Mouse (Mus musculus) neural tube, embryonic 12.5 days (tissue): ENCODE measurements around the gene Fkbpl. TPM values are rescaled to one million over a fixed set of nuclear protein-coding genes. Genes with fewer than 3 reads are reported as not detected.

Experiments
- ATAC-seq: fragments of 200-750 bp; cut with Nextera tagmentation; 2 replicates; pipeline ENCODE4 v1.8.0; 2017; ENCODE audit warnings: low read depth, mild to moderate bottlenecking, moderate TSS enrichment, moderate library complexity; ENCODE audit not compliant: low FRiP score
- H3K27ac ChIP-seq: fragments of 300-500 bp; sonication (generic); 2 replicates; pipeline ENCODE4 v1.5.1; 2016
- H3K27me3 ChIP-seq: fragments of 300-500 bp; sonication (generic); replicated peaks from 2 replicates; pipeline ENCODE4 v1.6.1; 2016; ENCODE audit warnings: mild to moderate bottlenecking
- H3K36me3 ChIP-seq: fragments of 300-500 bp; sonication (generic); 2 replicates; pipeline ENCODE4 v1.6.1; 2016; ENCODE audit warnings: mild to moderate bottlenecking
- H3K4me1 ChIP-seq: fragments of 300-500 bp; sonication (generic); 2 replicates; pipeline ENCODE4 v1.6.1; 2016
- H3K4me2 ChIP-seq: fragments of 300-500 bp; sonication (generic); replicated peaks from 2 replicates; pipeline ENCODE4 v1.6.1; 2016; ENCODE audit warnings: mild to moderate bottlenecking
- H3K4me3 ChIP-seq: fragments of 300-500 bp; sonication (generic); 2 replicates; pipeline ENCODE4 v1.5.1; 2016
- H3K9ac ChIP-seq: fragments of 300-500 bp; sonication (generic); 2 replicates; pipeline ENCODE4 v1.6.1; 2016; ENCODE audit warnings: mild to moderate bottlenecking
- H3K9me3 ChIP-seq: fragments of 300-500 bp; sonication (generic); 2 replicates; pipeline ENCODE4 v1.6.1; 2016; ENCODE audit warnings: mild to moderate bottlenecking
- whole genome bisulfite sequencing: fragments of 180-500 bp; shearing (Covaris S2); methylation state at CpG from one replicate; pipeline ENCODE4 v1.1.7; 2016; 5-methylcytosine and 5-hydroxymethylcytosine counted together
- polyA plus RNA-seq: library from polyadenylated mRNA; unstranded; fragments of >200 nt; fragmentation: Nextera tagmentation; extraction: Ambion mirVana; gene quantifications from 2 replicates; pipeline ENCODE4 v1.2.1, GENCODE M21; 2016

The Fkbpl gene
- polyA plus RNA-seq, 1 experiment from 2014 or later: 17.4 TPM

- 94% methylated on average over 8 of the region's 8 CpGs for WGBS
- no peak overlapping the region for H3K4me3 ChIP-seq
- no peak for ATAC-seq
- H3K4me1 ChIP-seq: peaks cover 27% of the 10 kb centered on the region
- H3K9me3 ChIP-seq: no peaks in the 10 kb centered on the region
- peaks cover 70% of the 10 kb centered on the region for H3K36me3 ChIP-seq
- H3K27me3 ChIP-seq: no peaks in the 10 kb centered on the region
- H3K9ac ChIP-seq: no peak overlapping the region
- no peak overlapping the region for H3K27ac ChIP-seq
- no peak overlapping the region for H3K4me2 ChIP-seq
These were observed 33.5 kb upstream of the Fkbpl start for GRCm38 (mm10) chr17:34611050-34611449.

GRCm38 (mm10) chr17:34613054-34613645 is 31.4 kb upstream of the Fkbpl start:
- Histone ChIP-seq H3K36me3 (peaks cover 71% of the 10 kb centered on the region), H3K9me3 (no peaks in the 10 kb centered on the region), H3K4me3 (no peak overlapping the region), H3K4me1 (peaks cover 7% of the 10 kb centered on the region), H3K4me2 (no peak overlapping the region), H3K9ac (no peak overlapping the region), H3K27me3 (no peaks in the 10 kb centered on the region), H3K27ac (no peak overlapping the region)
- no peak for ATAC-seq
- 90% methylated on average over 11 of the region's 11 CpGs for WGBS

GRCm38 (mm10) chr17:34613830-34614229 is 30.7 kb upstream of the Fkbpl start:
- H3K4me2 ChIP-seq: no peak overlapping the region
- peaks cover under 1% of the 10 kb centered on the region; the same call in 1 of the 2 replicates for H3K4me1 ChIP-seq
- no peaks in the 10 kb centered on the region for H3K27me3 ChIP-seq
- 91% methylated on average over 10 of the region's 10 CpGs for WGBS
- H3K9ac ChIP-seq: no peak overlapping the region
- no peak for ATAC-seq
- H3K4me3 ChIP-seq: no peak overlapping the region
- H3K27ac ChIP-seq: no peak overlapping the region
- H3K9me3 ChIP-seq: no peaks in the 10 kb centered on the region
- H3K36me3 ChIP-seq: peaks cover 67% of the 10 kb centered on the region

DNA sequence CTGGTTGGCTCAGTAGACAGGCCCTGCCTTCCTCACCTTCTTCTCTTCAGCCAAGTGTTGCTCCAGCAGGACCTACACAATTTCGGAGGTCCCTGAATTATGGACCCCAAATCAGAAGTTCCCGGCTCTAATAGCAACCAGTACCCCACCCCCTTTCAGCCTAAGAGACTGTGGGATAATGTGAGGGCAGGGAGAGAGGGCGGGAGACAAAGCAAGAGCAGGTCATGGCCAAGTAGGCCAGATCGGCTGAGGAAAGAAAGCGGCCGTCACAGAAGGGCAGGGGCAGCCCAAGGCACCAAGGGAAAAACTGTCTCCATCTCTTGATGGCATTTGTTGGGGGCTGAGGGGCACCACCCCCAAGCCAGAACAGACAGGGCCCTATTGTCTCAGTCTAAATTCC is 28.7 kb upstream of the Fkbpl start, which contains the start of gene Egfl8:
TSS of gene Egfl8 (minus strand) at position 101 of the 400 bp plus-strand sequence.
- Histone ChIP-seq H3K4me3 (peak within 1 kb of the TSS; percentile 5; the same call in 1 of the 2 replicates), H3K4me1 (no peaks in the 10 kb centered on the region), H3K27ac (no peak within 1 kb of the TSS), H3K27me3 (no peaks in the 10 kb centered on the region), H3K4me2 (peak within 1 kb of the TSS; percentile 24; the same call in 1 of the 2 replicates), H3K9me3 (no peaks in the 10 kb centered on the region), H3K36me3 (peaks cover 57% of the 10 kb centered on the region), H3K9ac (no peak within 1 kb of the TSS)
- WGBS: 65% methylated on average over 6 of the region's 6 CpGs
- no peak for ATAC-seq

DNA sequence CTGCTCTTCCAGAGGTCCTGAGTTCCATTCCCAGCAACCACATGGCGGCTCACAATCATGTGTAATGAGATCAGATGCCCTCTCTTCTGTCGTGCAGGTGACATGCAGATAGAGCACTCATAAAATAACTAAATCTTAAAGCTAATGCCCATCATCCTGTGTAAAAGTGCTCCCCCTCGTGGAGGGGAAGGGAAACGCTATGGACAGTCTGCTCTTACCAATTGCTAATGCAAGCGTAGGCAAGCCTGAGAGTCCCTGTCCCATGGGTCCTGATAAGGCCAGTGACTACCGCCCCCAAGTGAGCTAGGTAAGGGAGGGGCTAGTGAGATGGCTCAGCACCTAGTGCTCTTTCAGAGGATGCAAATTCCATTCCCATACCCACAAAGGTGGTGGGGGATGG is 25.6 kb upstream of the Fkbpl start:
- Histone ChIP-seq H3K27ac (no peak overlapping the region), H3K4me3 (no peak overlapping the region), H3K9ac (no peak overlapping the region), H3K36me3 (peaks cover 47% of the 10 kb centered on the region), H3K4me2 (no peak overlapping the region), H3K9me3 (no peaks in the 10 kb centered on the region), H3K27me3 (no peaks in the 10 kb centered on the region), H3K4me1 (no peaks in the 10 kb centered on the region)
- ATAC-seq: no peak
- 20% methylated on average over 6 of the region's 6 CpGs for WGBS

DNA sequence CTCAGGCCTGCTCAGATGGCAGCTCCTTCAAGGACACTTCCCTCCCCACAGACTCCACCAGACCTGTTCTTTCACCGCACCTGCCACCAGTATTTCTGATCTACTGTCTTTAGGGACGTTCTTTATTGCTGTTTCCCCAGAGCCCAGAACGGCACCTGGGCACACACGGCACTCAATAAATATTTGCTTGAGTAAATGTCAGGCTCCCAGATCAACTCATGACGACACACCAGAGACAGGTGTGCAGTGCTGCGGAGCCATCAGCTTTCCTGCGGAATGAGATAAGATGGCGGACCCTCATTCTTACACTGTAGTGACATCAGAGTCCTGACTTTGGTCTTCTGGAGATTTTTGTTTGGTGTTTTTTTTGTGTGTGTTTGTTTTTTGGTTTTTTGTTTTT is 23.6 kb upstream of the Fkbpl start:
- 90% methylated on average over 8 of the region's 8 CpGs for WGBS
- H3K36me3 ChIP-seq: peaks cover 31% of the 10 kb centered on the region

DNA sequence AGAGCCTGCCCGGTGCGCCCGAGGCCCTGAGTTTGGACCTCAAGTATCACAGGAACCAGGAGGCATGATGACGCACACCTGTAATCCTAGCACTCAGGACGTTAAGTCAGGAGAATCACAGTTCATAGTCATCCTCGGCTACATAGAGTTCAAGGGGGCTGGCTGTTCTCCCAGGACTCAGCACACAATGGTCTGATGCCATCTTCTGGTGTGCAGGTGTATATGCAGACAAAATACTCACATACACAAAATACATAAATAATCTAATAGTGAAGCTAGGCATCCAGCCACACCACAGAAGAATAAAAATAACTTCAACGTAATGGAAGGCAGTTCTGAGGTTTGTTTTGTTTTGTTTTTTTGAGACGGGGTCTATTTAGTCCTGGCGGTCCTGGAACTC is 21.4 kb upstream of the Fkbpl start:
- 90% methylated on average over 9 of the region's 9 CpGs for WGBS
- H3K9me3 ChIP-seq: no peaks in the 10 kb centered on the region
- H3K27ac ChIP-seq: no peak overlapping the region
- no peak for ATAC-seq
- H3K4me3 ChIP-seq: no peak overlapping the region
- H3K4me1 ChIP-seq: peaks cover 15% of the 10 kb centered on the region
- H3K4me2 ChIP-seq: no peak overlapping the region
- H3K27me3 ChIP-seq: no peaks in the 10 kb centered on the region
- H3K36me3 ChIP-seq: peaks cover 22% of the 10 kb centered on the region
- no peak overlapping the region for H3K9ac ChIP-seq

More for the DNA sequence above, 23.6 kb upstream of the Fkbpl start:
- Histone ChIP-seq H3K27me3 (no peaks in the 10 kb centered on the region), H3K4me3 (no peak overlapping the region), H3K27ac (no peak overlapping the region), H3K9me3 (no peaks in the 10 kb centered on the region), H3K4me1 (peaks cover 4% of the 10 kb centered on the region), H3K4me2 (no peak overlapping the region), H3K9ac (no peak overlapping the region)
- ATAC-seq: no peak

DNA sequence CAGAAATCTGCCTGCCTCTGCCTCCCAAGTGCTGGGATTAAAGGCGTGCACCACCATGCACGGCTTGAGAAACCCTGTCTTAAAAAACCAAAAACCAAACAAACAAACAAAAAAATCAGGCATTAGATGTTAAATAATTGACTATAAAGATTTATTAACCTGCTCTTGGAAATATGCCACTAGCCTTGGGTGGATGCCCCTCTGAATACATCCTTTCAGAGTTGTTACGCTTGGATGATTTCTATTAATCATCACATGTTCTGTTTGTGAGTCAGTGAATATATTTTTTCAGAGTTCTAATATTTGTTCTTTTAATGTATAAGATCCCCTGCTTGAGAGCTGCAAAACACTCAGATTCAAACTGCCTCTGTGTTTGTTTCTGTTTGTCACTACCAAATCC is 19.6 kb upstream of the Fkbpl start:
- H3K9ac ChIP-seq: no peak overlapping the region
- no peaks in the 10 kb centered on the region for H3K9me3 ChIP-seq
- WGBS: 96% methylated on average over 3 of the region's 3 CpGs
- peaks cover 32% of the 10 kb centered on the region for H3K4me1 ChIP-seq
- H3K4me2 ChIP-seq: no peak overlapping the region
- H3K27me3 ChIP-seq: peaks cover 9% of the 10 kb centered on the region
- H3K4me3 ChIP-seq: no peak overlapping the region
- no peak for ATAC-seq
- peaks cover 22% of the 10 kb centered on the region for H3K36me3 ChIP-seq
- no peak overlapping the region for H3K27ac ChIP-seq

DNA sequence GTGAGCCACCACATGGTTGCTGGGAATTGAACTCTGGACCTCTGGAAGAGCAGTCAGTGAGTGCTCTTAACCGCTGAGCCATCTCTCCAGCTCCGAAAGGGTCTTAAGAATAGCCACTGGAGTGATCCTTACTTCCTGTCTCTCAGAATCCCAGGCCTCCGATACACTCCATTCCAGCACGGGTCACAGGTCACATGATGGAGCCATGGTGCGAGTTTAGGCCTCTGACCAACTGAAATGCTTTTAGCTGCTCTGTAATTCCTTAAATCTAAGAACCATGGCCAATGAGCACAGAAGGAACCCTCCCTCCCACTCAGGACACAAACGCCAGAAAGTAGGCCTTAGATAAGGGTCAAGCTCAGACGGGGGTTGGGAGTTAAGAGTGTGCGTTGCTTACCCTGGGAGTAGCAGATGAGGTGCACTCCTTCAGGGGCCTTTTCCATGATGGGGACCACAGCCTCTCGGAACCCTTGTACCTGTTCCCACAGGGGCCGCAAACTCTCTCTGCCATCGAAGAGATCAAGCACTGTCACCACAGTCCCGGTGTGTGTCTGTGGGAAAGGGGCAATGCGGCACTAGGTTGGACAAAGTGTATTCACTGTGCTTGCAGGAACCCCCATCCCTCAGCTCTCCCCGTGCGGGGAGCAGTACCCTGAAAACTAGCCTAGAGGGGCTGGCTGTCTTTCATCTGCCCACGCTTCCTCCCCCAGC is 18.3 kb upstream of the Fkbpl start:
- Histone ChIP-seq H3K4me1 (peaks cover 44% of the 10 kb centered on the region), H3K9me3 (no peaks in the 10 kb centered on the region), H3K27ac (no peak overlapping the region), H3K36me3 (peaks cover 22% of the 10 kb centered on the region), H3K4me3 (peak overlapping the region; percentile 60), H3K9ac (peak overlapping the region; percentile 60), H3K4me2 (peak overlapping the region; percentile 86), H3K27me3 (peaks cover 21% of the 10 kb centered on the region)
- ATAC-seq: no peak
- WGBS: 55% methylated on average over 16 of the region's 16 CpGs

DNA sequence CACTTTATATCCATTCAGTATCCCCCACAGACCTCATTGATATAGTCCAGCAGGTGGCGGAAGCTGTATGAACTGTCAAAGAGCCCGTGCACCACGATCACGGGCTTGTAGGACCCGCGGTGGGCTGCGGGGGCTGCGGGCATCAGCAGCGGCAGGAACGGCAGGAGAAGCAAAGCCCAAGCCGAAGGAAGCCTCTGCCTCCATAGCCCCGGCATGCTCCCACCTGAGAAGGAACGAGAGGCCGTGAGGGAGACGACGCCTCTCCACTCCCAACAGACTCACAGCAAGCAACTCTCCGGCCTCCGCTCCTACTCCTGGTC is 17.8 kb upstream of the Fkbpl start:
- WGBS: under 1% methylated on average over 18 of the region's 18 CpGs
- H3K36me3 ChIP-seq: peaks cover 22% of the 10 kb centered on the region
- peak overlapping the region; percentile 60 for H3K9ac ChIP-seq
- peak overlapping the region; percentile 17; the same call in 1 of the 2 replicates for H3K27ac ChIP-seq
- H3K4me1 ChIP-seq: peaks cover 49% of the 10 kb centered on the region
- H3K4me3 ChIP-seq: peak overlapping the region; percentile 60
- H3K27me3 ChIP-seq: peaks cover 26% of the 10 kb centered on the region
- H3K9me3 ChIP-seq: no peaks in the 10 kb centered on the region
- peak overlapping the region; percentile 86 for H3K4me2 ChIP-seq
- ATAC-seq: peak; percentile 27; the same call in 1 of the 2 replicates

DNA sequence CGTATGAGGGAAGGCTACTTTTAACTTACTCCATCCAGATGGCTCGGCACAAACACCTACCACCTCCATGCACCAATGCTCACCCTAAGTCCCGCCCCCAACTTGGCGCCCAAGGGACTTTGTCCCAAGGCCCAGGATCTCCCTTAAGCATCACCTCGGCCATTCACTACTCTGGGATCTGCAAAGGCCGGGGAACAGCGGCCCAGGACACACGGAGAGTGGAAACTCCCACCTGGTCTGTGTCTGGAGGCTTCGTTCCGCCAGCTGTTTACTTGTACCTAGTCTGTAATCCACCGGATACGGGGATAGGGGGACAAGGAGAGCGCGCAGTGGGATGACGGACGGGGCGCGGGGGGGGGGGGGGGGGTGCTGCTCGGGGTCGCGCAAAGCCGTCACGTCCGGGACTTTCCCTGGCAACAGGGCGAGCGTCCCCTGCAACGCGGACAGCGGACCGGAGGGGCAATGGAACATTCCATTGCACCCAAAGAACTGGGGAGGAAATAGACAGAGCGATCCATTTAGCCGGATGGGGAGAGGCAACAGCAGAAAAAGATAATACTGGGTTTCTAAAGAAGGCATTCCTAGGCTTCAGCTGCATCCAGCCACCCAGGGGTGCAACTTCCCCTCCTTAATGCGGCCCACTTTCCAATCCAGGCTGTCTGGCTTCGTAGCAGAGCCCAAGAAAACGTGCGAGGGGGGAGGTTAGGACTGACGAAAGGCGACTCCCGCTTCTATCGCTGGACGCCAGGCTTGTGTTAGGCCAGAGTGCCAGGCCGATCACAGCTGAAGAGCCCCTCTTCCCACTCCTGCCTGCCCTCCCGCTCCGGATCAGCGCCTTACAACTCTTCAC is 17.2 kb upstream of the Fkbpl start:
- H3K4me3 ChIP-seq: peak overlapping the region; percentile 60
- peak overlapping the region; percentile 60 for H3K9ac ChIP-seq
- no peaks in the 10 kb centered on the region for H3K9me3 ChIP-seq
- peak; percentile 83 for ATAC-seq
- H3K27me3 ChIP-seq: peaks cover 32% of the 10 kb centered on the region
- 1% methylated on average over 40 of the region's 45 CpGs for WGBS
- H3K36me3 ChIP-seq: peaks cover 17% of the 10 kb centered on the region; the same call in 1 of the 2 replicates
- H3K27ac ChIP-seq: peak overlapping the region; percentile 72; the same call in 1 of the 2 replicates
- H3K4me2 ChIP-seq: peak overlapping the region; percentile 86
- H3K4me1 ChIP-seq: peaks cover 55% of the 10 kb centered on the region
